Mouse (Mus musculus): Measurements from ENCODE around the gene Ube2v1. TPM values are rescaled to one million over a fixed set of nuclear protein-coding genes. Genes with fewer than 3 reads are reported as not detected.

Gene Ube2v1
- polyA plus RNA-seq (2015; fragmentation: Nextera tagmentation; extraction: Ambion mirVana) = 232 and 235 TPM in 2 replicates

GRCm38 (mm10) chr2:167631591-167632448 lies at the start of gene Ube2v1:
TSS of gene Ube2v1 (minus strand) at chr2:167632095.

DNA sequence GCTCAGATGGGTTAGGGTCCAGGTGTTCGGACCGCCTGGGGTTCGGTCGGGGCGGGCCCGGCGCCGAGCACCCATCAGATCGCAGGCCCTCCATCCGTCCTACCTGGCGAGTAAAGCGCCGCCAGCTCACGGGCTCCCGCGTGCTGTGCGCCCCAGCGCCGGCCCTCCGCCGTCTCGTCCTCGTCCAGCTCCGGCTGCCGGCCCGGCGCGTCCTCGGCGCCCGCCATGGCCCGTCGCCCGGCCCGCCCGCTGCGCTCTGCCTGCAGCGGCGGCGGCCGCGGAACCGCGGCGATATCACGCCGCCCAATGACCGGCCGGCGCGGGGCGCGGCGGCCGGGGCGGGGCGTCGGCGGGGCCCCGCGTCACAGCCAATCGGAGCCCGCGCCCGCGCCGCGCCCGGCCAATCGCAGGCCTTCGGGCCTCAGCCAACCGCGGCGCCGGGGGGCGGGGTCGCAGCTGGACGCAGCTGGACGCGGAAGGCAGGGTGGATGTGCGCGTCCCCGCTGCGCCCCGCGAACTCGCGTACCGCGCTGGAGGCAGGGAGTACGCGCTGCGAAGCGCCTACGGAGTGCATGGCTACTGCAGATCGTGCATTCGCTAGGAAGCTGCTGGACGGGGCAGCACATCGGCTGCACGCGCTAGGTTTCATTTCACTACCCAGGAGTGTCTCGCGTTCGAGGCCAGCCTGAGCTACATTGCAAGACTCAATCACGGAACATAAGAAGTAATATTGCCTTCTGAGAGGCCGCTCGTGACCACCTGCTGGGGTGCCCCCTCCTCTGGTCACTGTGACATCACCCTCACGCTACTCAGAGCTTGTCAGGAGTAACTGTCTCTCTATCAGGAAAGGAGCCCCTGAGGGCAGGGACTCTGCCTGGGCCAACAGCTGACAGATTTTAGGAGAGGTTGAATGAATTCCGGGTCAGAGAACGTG lies 29.6 kb upstream of the Ube2v1 start, which contains the start of gene Gm20431:
TSS of gene Gm20431 (minus strand) at position 227 of the 934 bp plus-strand sequence.

Small RNA genes lying within 50 kb of the gene (microRNA-seq; reads per million reads assigned to microRNA genes)
- gene Gm22355 = 0 reads per million in 2 experiments

Other genes with a start within 250 kb of the Ube2v1 start
- 11.0 and 12.4 TPM in 2 replicates for gene Slc9a8, start 210.4 kb downstream of the Ube2v1 start, polyA plus RNA-seq (2015; fragmentation: Nextera tagmentation; extraction: Ambion mirVana)
- gene Rnf114, start 139.4 kb downstream of the Ube2v1 start, polyA plus RNA-seq (2015; fragmentation: Nextera tagmentation; extraction: Ambion mirVana) = 30.3 and 32.3 TPM in 2 replicates
- gene Spata2, start 139.2 kb downstream of the Ube2v1 start, polyA plus RNA-seq (2015; fragmentation: Nextera tagmentation; extraction: Ambion mirVana) = 6.1 and 6.8 TPM in 2 replicates
- 11.9 and 16.6 TPM in 2 replicates for gene Snai1, start 93.9 kb downstream of the Ube2v1 start, polyA plus RNA-seq (2015; fragmentation: Nextera tagmentation; extraction: Ambion mirVana)
- 2.4 and 4.0 TPM in 2 replicates for gene Gm20431, start 29.4 kb upstream of the Ube2v1 start, polyA plus RNA-seq (2015; fragmentation: Nextera tagmentation; extraction: Ambion mirVana)
- 19.5 and 32.5 TPM in 2 replicates for gene Cebpb, start 56.8 kb upstream of the Ube2v1 start, polyA plus RNA-seq (2015; fragmentation: Nextera tagmentation; extraction: Ambion mirVana)
- gene Tmem189, start 57.7 kb upstream of the Ube2v1 start, polyA plus RNA-seq (2015; fragmentation: Nextera tagmentation; extraction: Ambion mirVana) = 25.0 and 31.1 TPM in 2 replicates